Mouse (Mus musculus) hindbrain, postnatal 0 days (tissue): Measurements from ENCODE around the gene Acvr2b. TPM values are rescaled to one million over a fixed set of nuclear protein-coding genes. Genes with fewer than 3 reads are reported as not detected.

Experiments
- ATAC-seq: fragments of 200-750 bp; cut with Nextera tagmentation; 2 replicates; pipeline ENCODE4 v1.8.0; 2017; ENCODE audit warnings: mild to moderate bottlenecking, moderate TSS enrichment, moderate library complexity
- DNase-seq: peaks from one replicate; pipeline ENCODE4 v3.0.0-alpha.2; 2015; ENCODE audit warnings: low spot score
- H3K27ac ChIP-seq: fragments of 300-500 bp; sonication (generic); 2 replicates; pipeline ENCODE4 v1.5.1; 2014; ENCODE audit warnings: mild to moderate bottlenecking
- H3K27me3 ChIP-seq: fragments of 300-500 bp; sonication (generic); 2 replicates; pipeline ENCODE4 v1.6.1; 2014; ENCODE audit warnings: low read length, mixed read lengths; ENCODE audit not compliant: insufficient read depth
- H3K36me3 ChIP-seq: fragments of 300-500 bp; sonication (generic); 2 replicates; pipeline ENCODE4 v1.6.1; 2014; ENCODE audit warnings: low read length, mixed read lengths; ENCODE audit not compliant: insufficient read depth
- H3K4me1 ChIP-seq: fragments of 300-500 bp; sonication (generic); 2 replicates; pipeline ENCODE4 v1.6.1; 2014; ENCODE audit warnings: antibody characterized with exemption, low read length, mixed read lengths; ENCODE audit not compliant: insufficient read depth
- H3K4me2 ChIP-seq: fragments of 300-500 bp; sonication (generic); 2 replicates; pipeline ENCODE4 v1.6.1; 2014; ENCODE audit warnings: low read depth, mild to moderate bottlenecking, low read length, moderate library complexity, mixed read lengths
- H3K4me3 ChIP-seq: fragments of 300-500 bp; sonication (generic); 2 replicates; pipeline ENCODE4 v1.5.1; 2014; ENCODE audit warnings: low read length
- H3K9ac ChIP-seq: fragments of 300-500 bp; sonication (generic); replicated peaks from 2 replicates; pipeline ENCODE4 v1.6.1; 2014; ENCODE audit warnings: mild to moderate bottlenecking, low read length, moderate library complexity, mixed read lengths
- H3K9me3 ChIP-seq: fragments of 300-500 bp; sonication (generic); 2 replicates; pipeline ENCODE4 v1.6.1; 2016; ENCODE audit warnings: low read length, mixed read lengths
- CTCF ChIP-seq: IDR thresholded peaks from 2 replicates; pipeline ENCODE4 v1.5.1; 2016; ENCODE audit warnings: antibody characterized with exemption, control low read depth, low read depth
- WGBS: fragments of 180-500 bp; shearing (Covaris S2); extraction: QIAGEN DNeasy Blood & Tissue Kit; methylation state at CpG from one replicate; pipeline ENCODE4 v1.1.7; 2014; 5-methylcytosine and 5-hydroxymethylcytosine counted together
- polyA plus RNA-seq: library from polyadenylated mRNA; unstranded; fragments of >200 nt; fragmentation: Nextera tagmentation; extraction: Ambion mirVana; gene quantifications from 2 replicates; pipeline ENCODE4 v1.2.1, GENCODE M21; 2015
- total RNA-seq: library from RNA; depleted of rRNA; stranded (reverse); fragments of >200 nt; gene quantifications from 2 replicates; pipeline ENCODE4 v1.2.3, GENCODE M21; 2014

Acvr2b gene
- total and polyA plus RNA-seq, 2 experiments from 2014 or later, result 24.3 to 28.2 TPM

- no peak for TF ChIP-seq CTCF
- Histone ChIP-seq H3K4me2 (no peak overlapping the region), H3K9ac (no peak overlapping the region), H3K36me3 (no peaks in the 10 kb centered on the region), H3K27ac (no peak overlapping the region; the same call in 1 of the 2 replicates), H3K4me3 (no peak overlapping the region), H3K4me1 (no peaks in the 10 kb centered on the region), H3K27me3 (no peaks in the 10 kb centered on the region), H3K9me3 (no peaks in the 10 kb centered on the region)
- 59% methylated on average over 6 of the region's 6 CpGs for WGBS
- ATAC-seq (0 out of 2 replicates have a peak, but pooled peaks have one; percentile 32), DNase-seq (peak; percentile 32)
These were observed 19.3 kb upstream of the Acvr2b start for GRCm38 (mm10) chr9:119382603-119383002.

- WGBS, result 66% methylated on average over 5 of the region's 5 CpGs
- DNase-seq (no peak), ATAC-seq (no peak)
These were observed 13.0 kb upstream of the Acvr2b start for GRCm38 (mm10) chr9:119388956-119389355.

GRCm38 (mm10) chr9:119390214-119390613, 11.7 kb upstream of the Acvr2b start:
- Histone ChIP-seq H3K27me3 (no peaks in the 10 kb centered on the region), H3K9me3 (no peaks in the 10 kb centered on the region), H3K27ac (no peak overlapping the region), H3K4me2 (no peak overlapping the region), H3K36me3 (no peaks in the 10 kb centered on the region), H3K9ac (no peak overlapping the region), H3K4me1 (no peaks in the 10 kb centered on the region), H3K4me3 (no peak overlapping the region)
- ATAC-seq (no peak), DNase-seq (no peak)
- TF ChIP-seq CTCF, result no peak
- WGBS, result 97% methylated on average over 2 of the region's 2 CpGs

More at GRCm38 (mm10) chr9:119388956-119389355, 13.0 kb upstream of the Acvr2b start:
- no peak overlapping the region for H3K4me3 ChIP-seq
- no peak overlapping the region for H3K27ac ChIP-seq
- no peak overlapping the region for H3K4me2 ChIP-seq
- H3K36me3 ChIP-seq, result no peaks in the 10 kb centered on the region
- H3K9ac ChIP-seq, result no peak overlapping the region
- no peak for TF ChIP-seq CTCF
- no peaks in the 10 kb centered on the region for H3K4me1 ChIP-seq
- H3K27me3 ChIP-seq, result no peaks in the 10 kb centered on the region
- no peaks in the 10 kb centered on the region for H3K9me3 ChIP-seq

- no peak for TF ChIP-seq CTCF
- DNase-seq (no peak), ATAC-seq (no peak)
- no peaks in the 10 kb centered on the region for H3K27me3 ChIP-seq
- no peak overlapping the region for H3K4me3 ChIP-seq
- H3K4me2 ChIP-seq, result no peak overlapping the region
- no peaks in the 10 kb centered on the region for H3K36me3 ChIP-seq
- H3K27ac ChIP-seq, result no peak overlapping the region
- 76% methylated on average over 1 of the region's 1 CpGs for WGBS
- no peak overlapping the region for H3K9ac ChIP-seq
- no peaks in the 10 kb centered on the region for H3K9me3 ChIP-seq
- H3K4me1 ChIP-seq, result no peaks in the 10 kb centered on the region
These were observed 7.1 kb upstream of the Acvr2b start for GRCm38 (mm10) chr9:119394808-119395207.

- peak overlapping the region; percentile 75 for H3K4me3 ChIP-seq
- H3K4me1 ChIP-seq, result peaks cover 13% of the 10 kb centered on the region
- TF ChIP-seq CTCF, result no peak
- DNase-seq (no peak), ATAC-seq (no peak)
- H3K9me3 ChIP-seq, result no peaks in the 10 kb centered on the region
- WGBS, result 2% methylated on average over 7 of the region's 7 CpGs
- H3K36me3 ChIP-seq, result no peaks in the 10 kb centered on the region
- H3K27me3 ChIP-seq, result no peaks in the 10 kb centered on the region
- peak overlapping the region; percentile 99; the same call in 1 of the 2 replicates for H3K27ac ChIP-seq
- H3K4me2 ChIP-seq, result peak overlapping the region; percentile 77
- H3K9ac ChIP-seq, result peak overlapping the region; percentile 100; the same call in 1 of the 2 replicates
These were observed 567 bp upstream of the Acvr2b start for GRCm38 (mm10) chr9:119401351-119401750.

- ATAC-seq, result no peak
- no peaks in the 10 kb centered on the region for H3K9me3 ChIP-seq
- peak; percentile 69 for DNase-seq
- H3K27me3 ChIP-seq, result no peaks in the 10 kb centered on the region
- under 1% methylated on average over 110 of the region's 127 CpGs for WGBS
- H3K4me3 ChIP-seq, result peak overlapping the region; percentile 75
- peaks cover 13% of the 10 kb centered on the region for H3K4me1 ChIP-seq
- H3K4me2 ChIP-seq, result peak overlapping the region; percentile 77
- peak overlapping the region; percentile 100 for H3K9ac ChIP-seq
- peak overlapping the region; percentile 99 for H3K27ac ChIP-seq
- TF ChIP-seq CTCF, result no peak
- no peaks in the 10 kb centered on the region for H3K36me3 ChIP-seq
These were observed 626 bp downstream of the Acvr2b start for GRCm38 (mm10) chr9:119402253-119403235.
